Mouse (Mus musculus) CH12.LX (cell line): Measurements from ENCODE around the gene Spice1. TPM values are rescaled to one million over a fixed set of nuclear protein-coding genes. Genes with fewer than 3 reads are reported as not detected.

Experiments
- DNase-seq: peaks from one replicate; pipeline ENCODE4 v3.0.0-alpha.2; 2013; ENCODE audit errors: extremely low read depth
- H3K27ac ChIP-seq: 2 replicates; pipeline ENCODE4 v1.5.1; 2012; ENCODE audit warnings: low read depth, mild to moderate bottlenecking, control low read depth, moderate library complexity; ENCODE audit not compliant: insufficient read depth
- H3K27me3 ChIP-seq: replicated peaks from 2 replicates; pipeline ENCODE3; 2012; ENCODE audit warnings: inconsistent platforms
- H3K36me3 ChIP-seq, 2 experiments: replicated peaks in 1 of 2; 2 replicates each; pipeline versions ENCODE3 to v1.6.1; 2012; ENCODE audit warnings: inconsistent platforms in 1 of 2, low read length in 1 of 2, mild to moderate bottlenecking in 1 of 2, mixed read lengths in 1 of 2, moderate library complexity in 1 of 2; ENCODE audit not compliant: control insufficient read depth in 1 of 2, insufficient read depth in 1 of 2
- H3K4me1 ChIP-seq, 2 experiments: 2 replicates each; pipeline ENCODE4 v1.6.1; 2012; ENCODE audit warnings: inconsistent platforms in 1 of 2, moderate library complexity in 1 of 2; ENCODE audit not compliant: insufficient read depth in 2 of 2, control insufficient read depth in 1 of 2
- H3K4me2 ChIP-seq: 2 replicates; pipeline ENCODE4 v1.6.1; 2012; ENCODE audit warnings: low read depth, mild to moderate bottlenecking, control low read depth; ENCODE audit not compliant: poor library complexity, insufficient read depth, severe bottlenecking
- H3K4me3 ChIP-seq, 3 experiments: fragments of 150-350 bp in 1 of 3; sonication (generic) in 1 of 3; replicated peaks in 1 of 3; 2 replicates each; pipeline versions ENCODE3 to v1.5.1; 2011 to 2012; ENCODE audit warnings: low read depth in 2 of 3, low read length in 2 of 3, mild to moderate bottlenecking in 2 of 3, moderate library complexity in 2 of 3, control low read depth in 1 of 3, improper control_type of control experiment in 1 of 3, inconsistent platforms in 1 of 3, mixed read lengths in 1 of 3; ENCODE audit not compliant: poor library complexity in 1 of 3
- H3K79me2 ChIP-seq: replicated peaks from 2 replicates; pipeline ENCODE4 v1.6.1; 2012; ENCODE audit warnings: mild to moderate bottlenecking, moderate library complexity; ENCODE audit not compliant: control insufficient read depth, poor library complexity, insufficient read depth, severe bottlenecking; ENCODE audit errors: extremely low read depth
- H3K9ac ChIP-seq: 2 replicates; pipeline ENCODE4 v1.6.1; 2012; ENCODE audit warnings: low read depth, mild to moderate bottlenecking, control low read depth, moderate library complexity; ENCODE audit not compliant: insufficient read depth
- H3K9me3 ChIP-seq: replicated peaks from 2 replicates; pipeline ENCODE3; 2012; ENCODE audit warnings: low read length, inconsistent platforms, mixed read lengths
- CTCF ChIP-seq, 2 experiments: IDR thresholded peaks in 1 of 2; conservative IDR thresholded peaks in 1 of 2; 2 replicates each; pipeline ENCODE4 v1.5.1; 2011 to 2012; ENCODE audit warnings: low read depth in 2 of 2, low read length in 2 of 2, improper control_type of control experiment in 1 of 2, inconsistent platforms in 1 of 2, mild to moderate bottlenecking in 1 of 2, moderate library complexity in 1 of 2
- E2F4 ChIP-seq: IDR thresholded peaks from 2 replicates; pipeline ENCODE4 v1.6.1; 2011; ENCODE audit warnings: low read depth, low read length, improper control_type of control experiment; ENCODE audit not compliant: insufficient replicate concordance
- ELF1 ChIP-seq: IDR thresholded peaks from 2 replicates; pipeline ENCODE4 v1.6.1; 2014; ENCODE audit warnings: low read depth, mild to moderate bottlenecking, inconsistent platforms, low read length, improper control_type of control experiment
- EP300 ChIP-seq: IDR thresholded peaks from 2 replicates; pipeline ENCODE4 v1.6.1; 2011; ENCODE audit warnings: low read length, improper control_type of control experiment
- GABPA ChIP-seq: IDR thresholded peaks from 2 replicates; pipeline ENCODE4 v1.6.1; 2012; ENCODE audit warnings: low read depth, low read length, improper control_type of control experiment, inconsistent platforms; ENCODE audit not compliant: insufficient replicate concordance
- IRF4 ChIP-seq: IDR thresholded peaks from 2 replicates; pipeline ENCODE4 v1.6.1; 2014; ENCODE audit warnings: low read depth, mild to moderate bottlenecking, inconsistent platforms, low read length, improper control_type of control experiment
- JUND ChIP-seq: conservative IDR thresholded peaks from 2 replicates; pipeline ENCODE4 v1.6.1; 2011; ENCODE audit warnings: low read depth, low read length, improper control_type of control experiment
- MAX ChIP-seq: IDR thresholded peaks from 2 replicates; pipeline ENCODE4 v1.6.1; 2011; ENCODE audit warnings: low read length, improper control_type of control experiment
- MAZ ChIP-seq: IDR thresholded peaks from 2 replicates; pipeline ENCODE4 v1.6.1; 2012; ENCODE audit warnings: low read depth, mild to moderate bottlenecking, inconsistent platforms, low read length, improper control_type of control experiment, moderate library complexity
- MXI1 ChIP-seq: IDR thresholded peaks from 2 replicates; pipeline ENCODE4 v1.6.1; 2011; ENCODE audit warnings: mild to moderate bottlenecking, low read depth, low read length, improper control_type of control experiment
- MYC ChIP-seq: IDR thresholded peaks from 2 replicates; pipeline ENCODE4 v1.6.1; 2011; ENCODE audit warnings: low read depth, mild to moderate bottlenecking, improper control_type of control experiment, low read length
- NRF1 ChIP-seq: IDR thresholded peaks from 2 replicates; pipeline ENCODE4 v1.6.1; 2014; ENCODE audit warnings: low read depth, mild to moderate bottlenecking, inconsistent platforms, low read length, improper control_type of control experiment, moderate library complexity
- PAX5 ChIP-seq: IDR thresholded peaks from 2 replicates; pipeline ENCODE4 v1.6.1; 2012; ENCODE audit warnings: low read length, inconsistent platforms, mixed read lengths
- POLR2A ChIP-seq: IDR thresholded peaks from 2 replicates; pipeline ENCODE4 v1.6.1; 2011; ENCODE audit warnings: low read depth, mild to moderate bottlenecking, improper control_type of control experiment, low read length
- RAD21 ChIP-seq: IDR thresholded peaks from 2 replicates; pipeline ENCODE4 v1.6.1; 2011; ENCODE audit warnings: low read depth, mild to moderate bottlenecking, low read length, improper control_type of control experiment, moderate library complexity
- SIN3A ChIP-seq: IDR thresholded peaks from 2 replicates; pipeline ENCODE4 v1.6.1; 2012; ENCODE audit warnings: low read length, improper control_type of control experiment, inconsistent platforms
- SMC3 ChIP-seq: IDR thresholded peaks from 2 replicates; pipeline ENCODE4 v1.6.1; 2011; ENCODE audit warnings: low read depth, low read length, improper control_type of control experiment
- TBP ChIP-seq: conservative IDR thresholded peaks from 2 replicates; pipeline ENCODE4 v1.6.1; 2011; ENCODE audit warnings: low read depth, low read length, improper control_type of control experiment
- UBTF ChIP-seq: IDR thresholded peaks from 2 replicates; pipeline ENCODE4 v1.6.1; 2012; ENCODE audit warnings: low read depth, mild to moderate bottlenecking, inconsistent platforms, low read length, improper control_type of control experiment, moderate library complexity
- USF1 ChIP-seq: IDR thresholded peaks from 2 replicates; pipeline ENCODE4 v1.6.1; 2014; ENCODE audit warnings: low read depth, mild to moderate bottlenecking, inconsistent platforms, low read length, improper control_type of control experiment
- USF2 ChIP-seq: conservative IDR thresholded peaks from 2 replicates; pipeline ENCODE4 v1.6.1; 2011; ENCODE audit warnings: low read depth, low read length, improper control_type of control experiment
- ZC3H11A ChIP-seq: IDR thresholded peaks from 2 replicates; pipeline ENCODE4 v1.6.1; 2012; ENCODE audit warnings: low read depth, mild to moderate bottlenecking, inconsistent platforms, low read length, improper control_type of control experiment
- ZKSCAN1 ChIP-seq: IDR thresholded peaks from 2 replicates; pipeline ENCODE4 v1.6.1; 2012; ENCODE audit warnings: low read depth, inconsistent platforms, low read length, improper control_type of control experiment, borderline replicate concordance
- dilution Hi-C: fragments of 300-500 bp; cut with MboI; formaldehyde crosslinking; loops from 2 replicates; pipeline ENCODE4 v1.14.3; 2020; ENCODE audit warnings: low sequenced_read_pairs; ENCODE audit not compliant: extremely low pct_unique_long_range_greater_than_20kb, extremely low pct_ligation_motif_present
- in situ Hi-C: fragments of 300-500 bp; cut with MboI; formaldehyde crosslinking; loops from 3 replicates; pipeline ENCODE4 v1.14.3; 2019; ENCODE audit warnings: low sequenced_read_pairs, low pct_ligation_motif_present, low pct_unique_long_range_greater_than_20kb, mixed read lengths
- polyA plus RNA-seq: library from polyadenylated mRNA; unstranded; fragments of >175 nt; gene quantifications from 2 replicates; pipeline ENCODE4 v1.2.1, GENCODE M21; 2012; ENCODE audit warnings: low read depth; ENCODE audit not compliant: insufficient read length
- total RNA-seq, 2 experiments: library from RNA; depleted of rRNA; stranded (reverse); fragments of 300-350 nt in 1 of 2; fragments of >200 nt in 1 of 2; gene quantifications; 2 replicates each; pipeline ENCODE4 v1.2.3; 2012 to 2014

The Spice1 gene
- total and polyA plus RNA-seq, 3 experiments: 12.1 to 19.6 (median 15.7) TPM

- no peak for TF ChIP-seq JUND
Measured at GRCm38 (mm10) chr16:44347071-44347901, at the start of gene Spice1 (continued).

GRCm38 (mm10) chr16:44299438-44300093 is 47.4 kb upstream of the Spice1 start:
- no peaks in the 10 kb centered on the region for H3K27me3 ChIP-seq
- TF ChIP-seq PAX5: no peak
- 0 out of 2 replicates have a peak, but pooled peaks have one; percentile 39 for TF ChIP-seq MYC
- TF ChIP-seq JUND: 0 out of 2 replicates have a peak, but pooled peaks have one; percentile 21
- peak; percentile 43; the same call in 1 of the 2 replicates for TF ChIP-seq MXI1
- peak; percentile 82 for TF ChIP-seq SMC3
- TF ChIP-seq CTCF (conservative IDR thresholded peaks at IDR 0.05 in 1 of 2, IDR thresholded peaks at IDR 0.05 in 1 of 2; ENCODE audit: low read depth in 2 of 2, low read length in 2 of 2): peak; percentile 95 to 98
- TF ChIP-seq IRF4: peak; percentile 32; the same call in 1 of the 2 replicates
- TF ChIP-seq ZKSCAN1: no peak
- no peak for TF ChIP-seq UBTF
- peak; percentile 44; the same call in 1 of the 2 replicates for TF ChIP-seq ZC3H11A
- peak; percentile 93 for TF ChIP-seq RAD21
- TF ChIP-seq GABPA: no peak
- H3K4me2 ChIP-seq: no peak overlapping the region
- H3K36me3 ChIP-seq: no peaks in the 10 kb centered on the region
- no peaks in the 10 kb centered on the region for H3K79me2 ChIP-seq
- peak; percentile 51 for DNase-seq
- H3K9me3 ChIP-seq: no peaks in the 10 kb centered on the region
- H3K9ac ChIP-seq: no peak overlapping the region
- dilution Hi-C loops (no loop called here), in situ Hi-C loops (loop anchor here (25.0 kb wide), 1 partner anchor 413 kb away; the partner anchor contains the start of gene Nepro)
- H3K4me3 ChIP-seq: no peak overlapping the region
- H3K27ac ChIP-seq: no peak overlapping the region
- H3K4me1 ChIP-seq: no peaks in the 10 kb centered on the region; a peak in 1 of 4 replicates

GRCm38 (mm10) chr16:44302126-44302892 is 44.6 kb upstream of the Spice1 start:
- dilution Hi-C loops (no loop called here), in situ Hi-C loops (no loop called here)
- Histone ChIP-seq H3K79me2 (no peaks in the 10 kb centered on the region), H3K4me3 (no peak overlapping the region), H3K36me3 (no peaks in the 10 kb centered on the region), H3K27ac (no peak overlapping the region), H3K9ac (no peak overlapping the region), H3K9me3 (no peaks in the 10 kb centered on the region), H3K4me1 (no peaks in the 10 kb centered on the region; a peak in 1 of 4 replicates), H3K4me2 (peak overlapping the region; percentile 71), H3K27me3 (no peaks in the 10 kb centered on the region)
- no peak for TF ChIP-seq EP300
- TF ChIP-seq NRF1: no peak
- TF ChIP-seq ELF1: no peak
- no peak for TF ChIP-seq SMC3
- no peak for TF ChIP-seq MAX
- no peak for TF ChIP-seq MAZ
- TF ChIP-seq E2F4: no peak
- no peak for TF ChIP-seq USF2
- TF ChIP-seq JUND: no peak
- no peak for TF ChIP-seq MXI1
- no peak for TF ChIP-seq IRF4
- TF ChIP-seq USF1: no peak
- no peak for TF ChIP-seq GABPA
- TF ChIP-seq POLR2A: no peak
- TF ChIP-seq SIN3A: no peak
- TF ChIP-seq TBP: no peak
- TF ChIP-seq UBTF: no peak
- DNase-seq: peak; percentile 28
